Mouse (Mus musculus): ENCODE data around the gene Bcl3.
A peak's percentile ranks its signal among the peaks of the same experiment; 100 is the strongest.

DNA sequence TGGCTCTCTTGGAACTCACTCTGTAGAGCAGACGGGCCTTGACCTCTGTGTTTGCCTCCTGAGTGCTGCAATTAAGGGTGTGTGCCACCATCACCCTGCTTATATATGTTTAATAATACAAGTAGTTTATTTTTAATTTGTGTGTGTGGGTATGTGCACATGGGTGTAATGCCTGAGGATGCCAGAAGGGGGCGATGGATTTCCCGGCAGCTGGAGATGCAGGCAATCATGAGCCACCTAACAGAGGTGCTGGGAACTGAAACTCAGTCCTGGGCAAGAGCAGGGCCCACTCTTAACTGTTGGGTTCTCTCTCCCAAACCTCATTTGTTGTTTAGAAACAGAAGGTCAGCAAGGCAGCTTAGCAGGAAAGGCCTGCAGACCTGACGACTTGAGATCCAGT, 42.7 kb downstream of the Bcl3 start:
- TF ChIP-seq CTCF (IDR thresholded peaks at IDR 0.05; ENCODE audit: low read depth): peak; percentile 41
- no peak for TF ChIP-seq EP300 (IDR thresholded peaks at IDR 0.05; ENCODE audit: low read depth)
